Mouse (Mus musculus): ENCODE data around the gene Onecut3.

- TF ChIP-seq EP300 (IDR thresholded peaks at IDR 0.05; ENCODE audit: low read depth) (no peak), CTCF (IDR thresholded peaks at IDR 0.05; ENCODE audit: low read depth) (no peak)
Observed at GRCm38 (mm10) chr10:80503599-80504220, 9.1 kb downstream of the Onecut3 start.
